Mouse (Mus musculus) hematopoietic stem cell, adult 5-6 weeks (primary cell): Measurements from ENCODE around the gene Rdh8. TPM values are rescaled to one million over a fixed set of nuclear protein-coding genes. Genes with fewer than 3 reads are reported as not detected.

Source experiments
- ATAC-seq, 2 experiments: fragments of 125-278 bp in 1 of 2; replicated peaks in 1 of 2; 2 replicates each; pipeline ENCODE4 v1.8.0; 2016 to 2017; ENCODE audit warnings: inconsistent platforms in 2 of 2, mild to moderate bottlenecking in 2 of 2, moderate number of reproducible peaks in 2 of 2, low read depth in 1 of 2, moderate TSS enrichment in 1 of 2; ENCODE audit not compliant: low FRiP score in 2 of 2, poor library complexity in 2 of 2, severe bottlenecking in 2 of 2, insufficient read depth in 1 of 2, low TSS enrichment in 1 of 2
- total RNA-seq: library from RNA; stranded (forward); fragments of 172-1452, 232-1000 nt; gene quantifications from 2 replicates; pipeline ENCODE4 v1.2.3, GENCODE M21; 2017

The Rdh8 gene
- total RNA-seq, 1 experiment from 2014 or later = not detected

DNA sequence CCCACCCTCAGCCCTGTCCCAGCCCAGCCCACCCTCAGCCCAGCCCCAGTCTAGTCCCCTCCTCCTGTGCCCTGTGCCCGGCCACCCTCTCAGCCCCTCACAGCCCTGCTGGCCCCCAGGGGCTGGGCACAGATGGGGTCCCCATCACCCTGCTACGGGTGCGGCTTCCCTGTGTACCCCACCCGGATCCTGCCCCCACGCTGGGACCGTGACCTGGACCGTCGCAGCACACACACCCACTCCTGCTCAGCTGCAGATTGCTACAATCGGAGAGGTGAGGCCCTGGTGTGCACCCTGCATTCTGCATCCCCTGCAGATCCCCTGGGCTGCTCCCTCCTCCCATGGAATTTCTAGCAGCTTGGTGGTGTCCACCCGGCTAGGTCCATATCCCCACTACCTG lies 54.7 kb downstream of the Rdh8 start:
- ATAC-seq = no peak

DNA sequence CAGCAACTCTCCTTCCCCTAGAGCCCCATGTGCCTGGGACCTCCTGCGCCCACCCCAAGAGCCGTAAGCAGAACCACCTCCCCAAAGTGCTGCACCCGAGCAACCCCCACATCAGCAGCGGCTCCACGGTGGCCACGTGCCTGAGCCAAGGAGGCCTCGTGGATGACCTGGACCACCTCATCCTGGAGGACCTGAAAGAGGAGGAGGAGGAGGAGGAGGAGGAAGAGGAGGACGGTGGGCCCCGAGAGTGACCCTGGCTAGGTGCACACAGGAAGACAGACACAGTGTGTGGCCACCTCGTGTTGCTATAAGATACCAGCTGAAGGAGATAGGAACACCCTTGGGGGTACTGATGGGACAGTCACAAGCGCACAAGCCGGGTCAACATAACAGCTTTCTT lies 55.2 kb downstream of the Rdh8 start:
- no peak for ATAC-seq

DNA sequence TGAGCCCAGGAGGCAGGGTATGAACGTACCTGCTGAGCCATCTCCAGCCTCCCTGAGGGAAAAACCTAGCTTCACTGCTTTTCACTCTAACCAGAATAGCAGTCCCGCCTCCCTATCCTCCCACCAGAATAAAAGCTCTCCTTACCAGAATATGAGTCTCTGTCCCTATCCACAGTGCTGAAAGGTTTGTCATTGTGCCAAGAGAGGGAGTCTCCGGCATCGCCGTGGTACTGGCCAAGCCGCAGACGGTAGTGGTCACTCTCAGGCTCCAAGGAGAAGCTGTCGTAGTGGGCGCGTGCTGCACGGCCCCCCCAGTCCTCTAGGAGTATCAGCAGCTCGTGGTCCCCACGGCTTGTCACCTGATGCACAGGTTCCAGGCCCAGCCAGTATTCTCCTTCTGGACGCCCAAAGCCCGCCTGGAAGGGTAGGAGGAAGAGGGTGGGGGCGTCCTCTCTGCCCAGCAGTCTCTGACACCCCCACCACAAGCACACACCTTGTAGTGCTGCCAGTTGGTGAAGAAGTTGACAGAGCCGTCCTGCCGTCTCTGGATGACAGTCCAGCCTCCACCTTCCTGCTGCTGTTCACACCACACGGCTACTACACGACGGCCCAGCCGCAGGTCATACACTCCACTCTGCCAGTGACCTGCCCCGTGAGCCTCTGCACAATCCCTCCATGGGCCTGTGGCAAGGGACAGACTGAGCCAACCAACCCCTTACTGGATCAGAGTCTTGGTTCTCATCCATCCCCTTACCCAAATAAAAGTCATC lies 56.9 kb downstream of the Rdh8 start:
- no peak for ATAC-seq

Other genes with a start within 250 kb of the Rdh8 start
- 5.5 and 7.2 TPM in 2 replicates for gene Zfp846, start 237.2 kb upstream of the Rdh8 start, total RNA-seq
- gene Ubl5, start 175.6 kb upstream of the Rdh8 start, total RNA-seq = 63.3 and 185 TPM in 2 replicates
- 5.3 and 5.7 TPM in 2 replicates for gene Fbxl12, start 173.7 kb upstream of the Rdh8 start, total RNA-seq
- gene Pin1, start 166.4 kb upstream of the Rdh8 start, total RNA-seq = 8.9 and 13.4 TPM in 2 replicates
- not detected in 2 replicates for gene Olfm2, start 72.2 kb upstream of the Rdh8 start, total RNA-seq
- not detected in 2 replicates for gene Col5a3, start 3.4 kb upstream of the Rdh8 start, total RNA-seq
- 41.5 and 74.4 TPM in 2 replicates for gene A230050P20Rik, start 50.1 kb downstream of the Rdh8 start, total RNA-seq
- gene Angptl6, start 61.2 kb downstream of the Rdh8 start, total RNA-seq = 0.79 and 0.88 TPM in 2 replicates
- 118 and 137 TPM in 2 replicates for gene Ppan, start 69.7 kb downstream of the Rdh8 start, total RNA-seq
- gene Eif3g, start 80.1 kb downstream of the Rdh8 start, total RNA-seq = 128 and 177 TPM in 2 replicates
- gene Dnmt1, start 141.4 kb downstream of the Rdh8 start, total RNA-seq = 198 and 242 TPM in 2 replicates
- gene S1pr2, start 158.3 kb downstream of the Rdh8 start, total RNA-seq = 1.9 and 2.2 TPM in 2 replicates
- gene Mrpl4, start 184.2 kb downstream of the Rdh8 start, total RNA-seq = 26.6 and 35.2 TPM in 2 replicates
- gene Icam1, start 197.5 kb downstream of the Rdh8 start, total RNA-seq = 36.2 and 44.7 TPM in 2 replicates
- gene Icam4, start 210.9 kb downstream of the Rdh8 start, total RNA-seq = 3.0 and 7.9 TPM in 2 replicates
- gene Icam5, start 213.6 kb downstream of the Rdh8 start, total RNA-seq = not detected in 2 replicates
- gene Zglp1, start 248.6 kb downstream of the Rdh8 start, total RNA-seq = not detected in 2 replicates